Mouse (Mus musculus): ENCODE results near the gene Ankrd39.

The Ankrd39 gene

GRCm38 (mm10) chr1:36546888-36547471, at the start of gene Ankrd39:
Gene Ankrd39 (minus strand): TSS chr1:36547445.
- peak; percentile 91 to 93 for DNase-seq (ENCODE audit: low spot score in 2 of 2)

- no peak for DNase-seq (ENCODE audit: low spot score in 2 of 2)
Measured at GRCm38 (mm10) chr1:36596114-36596513, 48.9 kb upstream of the Ankrd39 start.

GRCm38 (mm10) chr1:36595167-36595931, 48.1 kb upstream of the Ankrd39 start:
- DNase-seq (ENCODE audit: low spot score in 2 of 2): no peak

GRCm38 (mm10) chr1:36593099-36593498, 45.9 kb upstream of the Ankrd39 start:
- no peak for DNase-seq (ENCODE audit: low spot score in 2 of 2)

GRCm38 (mm10) chr1:36591408-36591807, 44.2 kb upstream of the Ankrd39 start:
- DNase-seq (ENCODE audit: low spot score in 2 of 2): no peak

- DNase-seq (ENCODE audit: low spot score in 2 of 2): no peak
Measured at GRCm38 (mm10) chr1:36590664-36591063, 43.4 kb upstream of the Ankrd39 start.

GRCm38 (mm10) chr1:36589486-36589885, 42.2 kb upstream of the Ankrd39 start:
- DNase-seq (ENCODE audit: low spot score in 2 of 2): no peak

GRCm38 (mm10) chr1:36588476-36589450, 41.5 kb upstream of the Ankrd39 start:
- no peak for DNase-seq (ENCODE audit: low spot score in 2 of 2)

- DNase-seq (ENCODE audit: low spot score in 2 of 2): no peak
Measured at GRCm38 (mm10) chr1:36587860-36588259, 40.6 kb upstream of the Ankrd39 start.

GRCm38 (mm10) chr1:36586288-36586687, 39.0 kb upstream of the Ankrd39 start:
- DNase-seq (ENCODE audit: low spot score in 2 of 2): no peak

GRCm38 (mm10) chr1:36583408-36584116, 36.3 kb upstream of the Ankrd39 start:
- DNase-seq (ENCODE audit: low spot score in 2 of 2): no peak

- DNase-seq (ENCODE audit: low spot score in 2 of 2): no peak
Measured at GRCm38 (mm10) chr1:36582211-36582610, 35.0 kb upstream of the Ankrd39 start.

GRCm38 (mm10) chr1:36581260-36581659, 34.0 kb upstream of the Ankrd39 start:
- no peak for DNase-seq (ENCODE audit: low spot score in 2 of 2)

- no peak for DNase-seq (ENCODE audit: low spot score in 2 of 2)
Measured at GRCm38 (mm10) chr1:36580384-36581207, 33.4 kb upstream of the Ankrd39 start.

GRCm38 (mm10) chr1:36579974-36580383, 32.7 kb upstream of the Ankrd39 start:
- no peak for DNase-seq (ENCODE audit: low spot score in 2 of 2)

GRCm38 (mm10) chr1:36576991-36577675, 29.9 kb upstream of the Ankrd39 start:
- DNase-seq (ENCODE audit: low spot score in 2 of 2): no peak

- no peak for DNase-seq (ENCODE audit: low spot score in 2 of 2)
Measured at GRCm38 (mm10) chr1:36575347-36575746, 28.1 kb upstream of the Ankrd39 start.

- DNase-seq (ENCODE audit: low spot score in 2 of 2): no peak
Measured at GRCm38 (mm10) chr1:36574196-36574955, 27.1 kb upstream of the Ankrd39 start.

- no peak for DNase-seq (ENCODE audit: low spot score in 2 of 2)
Measured at GRCm38 (mm10) chr1:36573524-36573923, 26.3 kb upstream of the Ankrd39 start.
